In the genomic region with DNA sequence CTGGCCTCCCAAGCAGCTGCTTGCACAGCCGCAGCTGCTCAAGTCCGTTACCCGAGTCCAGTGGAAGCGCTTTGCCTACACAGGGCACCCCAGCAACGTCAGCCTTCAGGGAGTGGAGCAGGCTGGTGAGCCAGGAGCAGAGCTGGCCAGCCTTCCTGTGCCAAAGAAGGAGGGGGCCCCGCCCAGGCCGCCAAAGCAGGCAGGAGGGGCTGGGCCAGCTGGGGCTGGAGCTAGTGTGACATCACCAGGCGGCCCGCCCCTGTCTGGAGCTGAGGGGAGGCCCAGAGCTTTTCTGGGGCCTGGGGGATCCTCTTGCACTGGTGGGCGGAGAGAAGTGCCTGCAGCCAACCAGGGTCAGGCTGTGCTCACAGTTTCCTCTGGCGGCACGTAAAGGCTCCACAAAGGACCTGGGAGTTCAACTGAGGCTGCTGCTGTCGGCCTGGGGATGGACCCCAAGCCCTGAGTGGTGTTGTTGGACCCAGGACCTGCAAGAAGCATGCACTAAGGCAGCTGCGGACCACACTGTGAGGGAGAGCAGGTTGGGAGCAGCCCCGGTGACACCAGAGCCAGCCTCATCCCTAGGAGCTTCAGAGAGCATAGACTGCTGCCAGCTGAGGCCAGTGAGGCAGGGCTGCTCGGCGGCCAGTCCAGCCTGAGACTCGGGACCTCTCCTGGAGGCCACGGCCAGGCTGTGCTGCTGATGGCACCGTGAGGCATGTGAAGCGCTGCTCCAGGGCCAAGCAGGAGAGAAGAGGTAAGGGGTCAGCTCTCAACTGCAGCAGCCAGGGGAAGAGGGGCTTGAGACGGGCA, we compare ENCODE assay signal across 8 mouse cellular contexts. TPM values are rescaled to one million over a fixed set of nuclear protein-coding genes. Genes with fewer than 3 reads are reported as not detected.
DNase-seq lines count a peak whose midpoint lies in the region; ATAC-seq lines count a peak whose summit lies in the region.

Gene Angptl2, plus strand, starts transcription at position 370 of the 810 bp plus-strand sequence.

- H3K4me3 ChIP-seq in hindbrain, embryonic 16.5 days (ENCODE audit: low read length): peak within 1 kb of the TSS; percentile 36

- no peaks in the 10 kb centered on the region for H3K27me3 ChIP-seq in hindbrain, embryonic 16.5 days (replicated peaks; ENCODE audit: control insufficient read depth, insufficient read depth, low read length)

- no peaks in the 10 kb centered on the region for H3K9me3 ChIP-seq in hindbrain, embryonic 16.5 days (ENCODE audit: control insufficient read depth, low read length)

- peak; percentile 49 to 83 for DNase-seq in cerebellum, postnatal 4 days (ENCODE audit: low spot score in 2 of 2)
- peak; percentile 90 to 97 for DNase-seq in gastrocnemius, adult 8-10 months (ENCODE audit: low spot score in 2 of 2)
- peak; percentile 77 for DNase-seq in left cerebral cortex, adult 11 months (ENCODE audit: low spot score)
- DNase-seq in lung, postnatal 25 days (ENCODE audit: low spot score): peak; percentile 89
- DNase-seq in retina, postnatal 7 days (ENCODE audit: low read depth, low spot score): peak; percentile 44
- peak; percentile 91 for DNase-seq in urinary bladder, postnatal 14 days (ENCODE audit: low spot score)

- ATAC-seq in activated CD4-positive, CD25-positive, alpha-beta regulatory T cell, adult 4 months: peak; percentile 81
- ATAC-seq in hindbrain, embryonic 16.5 days: peak; percentile 92

- 5% methylated on average over 22 of the region's 22 CpGs for WGBS in hindbrain, embryonic 16.5 days

- peak within 1 kb of the TSS; percentile 51 for H3K9ac ChIP-seq in hindbrain, embryonic 16.5 days (ENCODE audit: low read depth, low read length)

- H3K27ac ChIP-seq in hindbrain, embryonic 16.5 days (ENCODE audit: low read depth, low read length): peak within 1 kb of the TSS; percentile 78

- peaks cover 29% of the 10 kb centered on the region for H3K4me1 ChIP-seq in hindbrain, embryonic 16.5 days (ENCODE audit: control insufficient read depth, insufficient read depth, low read depth, low read length)

- no peaks in the 10 kb centered on the region for H3K36me3 ChIP-seq in hindbrain, embryonic 16.5 days (ENCODE audit: control insufficient read depth, insufficient read depth, low read length)

- H3K4me2 ChIP-seq in hindbrain, embryonic 16.5 days (ENCODE audit: low read length): peak within 1 kb of the TSS; percentile 50

RNA-seq across cellular contexts. Expression of gene Angptl2, which starts in this region (rescaled TPM):
- polyA plus RNA-seq in activated CD4-positive, CD25-positive, alpha-beta regulatory T cell, adult 4 months (2017; shearing (Covaris generic)): 10 to 100 TPM in 1 of 2 experiments, 1 to 10 TPM in 1; 7.8 to 11.3 TPM
- total RNA-seq in gastrocnemius, adult 8-10 months (2022): 10 to 100 TPM; 21.1 to 32.8 (median 26.5) TPM
- 13.4 and 20.5 TPM in 2 replicates for polyA plus RNA-seq in hindbrain, embryonic 16.5 days (2015; fragmentation: Nextera tagmentation; extraction: Ambion mirVana)

Comparison
In these comparisons a context has a peak if more than half of its experiments do, and no peak if none do; other contexts are left out.
1. Peak in every context shown above with its lines: DNase-seq, ATAC-seq, H3K4me3 ChIP-seq and H3K27ac ChIP-seq.